Mouse (Mus musculus) kidney, adult 2 months (tissue): ENCODE data around the gene Prim1.

ENCODE experiments used
- CTCF ChIP-seq: fragments of 200-500 bp; conservative IDR thresholded peaks from 2 replicates; pipeline ENCODE4 v1.5.1; 2011; ENCODE audit warnings: low read depth, mild to moderate bottlenecking, control low read depth, low read length, moderate library complexity, mixed read lengths; ENCODE audit not compliant: insufficient read depth, insufficient read length
- POLR2A ChIP-seq: fragments of 200-500 bp; IDR thresholded peaks from one replicate; pipeline ENCODE4 v1.6.1; 2011; ENCODE audit warnings: low read depth, low read length, control low read depth

DNA sequence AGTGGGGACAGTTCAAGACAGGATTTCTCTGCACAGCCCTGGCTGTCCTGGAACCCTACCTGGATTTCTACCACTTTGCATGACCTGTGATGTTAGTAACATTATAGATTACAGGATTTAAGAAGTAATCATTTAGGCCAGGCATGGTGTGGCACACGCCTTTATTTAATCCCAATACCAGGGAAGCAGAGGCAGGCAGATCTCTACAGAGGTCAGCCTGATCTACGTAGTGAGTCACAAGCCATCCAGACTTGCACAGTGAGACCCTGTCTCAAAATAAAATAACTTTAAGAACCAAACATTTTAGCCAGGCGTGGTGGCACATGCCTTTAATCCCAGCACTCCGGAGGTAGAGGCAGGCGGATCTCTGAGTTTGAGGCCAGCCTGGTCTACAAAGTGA is 7.2 kb downstream of the Prim1 start:
- TF ChIP-seq CTCF = no peak
- no peak for TF ChIP-seq POLR2A
